Mouse (Mus musculus) induced T-regulatory cell, adult 2 months (primary cell): Measurements from ENCODE around the gene Bora.

ENCODE experiments used
- DNase-seq: peaks from one replicate; pipeline ENCODE4 v3.0.0-alpha.2; 2012; ENCODE audit warnings: low read depth

The Bora gene

DNA sequence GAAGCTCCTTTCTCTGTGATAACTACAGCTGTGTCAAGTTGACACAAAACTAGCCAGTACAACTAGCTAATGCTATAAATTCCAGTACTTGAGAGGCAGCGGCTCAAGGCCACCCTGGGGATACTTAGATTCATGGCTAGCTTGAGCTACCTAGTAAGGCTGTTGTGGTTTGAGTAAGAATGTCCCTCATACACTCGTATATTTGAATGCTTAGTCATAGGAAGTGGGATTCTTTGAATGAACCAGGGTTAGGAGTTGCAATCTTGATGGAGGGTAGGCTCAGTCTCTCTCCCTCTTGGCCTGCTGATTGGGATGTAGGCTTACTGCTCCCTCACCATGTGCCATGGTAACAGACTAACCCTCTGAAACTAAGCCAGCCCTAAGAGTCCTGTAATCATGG lies 17.1 kb downstream of the Bora start:
- no peak for DNase-seq

DNA sequence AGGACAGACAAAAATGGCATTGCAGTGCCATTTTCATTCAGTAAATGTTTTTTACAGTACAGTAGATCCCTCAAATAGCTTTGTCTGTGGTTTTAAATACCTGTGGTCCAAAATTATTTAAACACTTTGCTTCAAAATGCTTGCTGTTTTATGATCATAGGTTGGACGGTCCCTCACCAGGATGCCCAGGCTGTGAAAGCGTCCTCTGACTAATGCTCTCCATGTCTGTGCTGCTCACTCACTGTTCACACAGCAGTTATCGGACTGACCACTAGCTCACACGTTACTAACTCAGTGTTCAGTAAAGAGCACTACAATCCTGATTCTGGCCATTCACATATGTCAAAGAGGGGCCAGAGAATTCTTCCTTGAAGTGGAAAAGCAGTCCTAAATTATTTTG lies 25.1 kb downstream of the Bora start:
- no peak for DNase-seq

GRCm38 (mm10) chr14:99088947-99089346 lies 42.9 kb downstream of the Bora start:
- DNase-seq = no peak

DNA sequence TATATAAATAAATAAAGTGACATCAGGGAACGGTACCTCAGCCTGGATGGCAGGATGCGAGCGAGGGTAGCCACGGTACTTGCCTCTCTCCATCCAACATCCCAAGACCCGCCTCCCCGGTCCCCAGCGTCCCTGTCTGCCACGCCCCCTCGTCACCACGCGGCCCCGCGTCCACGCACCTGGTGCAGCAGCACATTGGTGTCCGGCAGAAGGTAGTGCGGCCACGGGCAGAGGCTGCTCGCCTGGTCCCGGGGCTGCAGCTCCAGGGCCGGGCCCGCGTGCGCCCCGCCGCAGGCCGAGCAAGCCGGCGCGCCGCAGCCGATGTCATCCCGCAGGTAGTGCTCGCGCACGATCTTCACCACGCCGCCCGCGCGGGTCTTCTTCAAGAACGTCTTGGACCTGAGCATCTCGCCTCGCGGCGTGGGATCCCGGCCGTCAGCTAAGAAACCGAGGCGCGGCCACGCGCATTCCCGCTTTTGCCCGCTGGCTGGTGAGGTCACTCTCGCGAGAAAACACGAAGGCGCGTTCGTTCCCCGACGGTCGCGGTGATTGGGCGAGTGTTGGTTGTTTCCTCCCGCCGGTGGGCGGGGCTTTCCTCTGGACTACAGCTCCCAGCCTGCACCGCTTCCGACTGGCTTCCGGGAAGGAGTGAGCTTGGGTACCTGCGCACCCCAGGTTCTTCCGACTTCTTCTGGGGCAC lies 53.4 kb downstream of the Bora start, which contains the start of the genes Pibf1 and Dis3:
Gene Pibf1 (plus strand): TSS at position 158 of the 700 bp plus-strand sequence.
Gene Dis3 (minus strand): TSS at position 504 of the 700 bp plus-strand sequence.
- peak; percentile 100 for DNase-seq

DNA sequence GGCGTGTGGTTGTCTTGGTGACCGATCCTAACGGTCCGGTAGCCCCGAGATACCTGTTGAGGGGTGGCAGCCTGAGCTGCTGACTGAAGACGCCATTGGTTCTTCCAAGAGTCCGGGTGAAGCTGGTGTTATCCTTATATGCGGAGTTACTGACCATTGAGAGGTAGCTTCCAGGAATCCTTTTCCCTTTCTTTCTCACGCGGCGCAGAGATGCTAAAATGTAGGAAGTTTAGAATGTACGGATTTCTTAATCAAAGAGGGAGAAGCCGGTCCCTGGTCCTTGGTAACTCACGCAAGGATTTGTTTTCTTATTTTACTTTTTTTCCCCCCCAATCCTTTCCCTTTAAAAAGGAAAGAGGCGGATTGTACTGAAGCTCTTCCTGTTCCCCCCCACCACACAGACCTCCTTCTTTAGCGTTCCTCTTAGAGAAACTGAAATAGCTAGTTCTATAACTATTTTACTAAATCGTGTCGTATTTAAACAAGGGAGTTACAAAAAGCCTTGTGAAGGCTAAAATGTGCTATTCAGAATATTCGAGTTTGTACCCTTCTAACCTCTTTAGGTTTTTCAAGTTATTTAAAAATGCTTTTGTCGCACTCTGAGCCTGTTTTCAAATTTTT lies 54.1 kb downstream of the Bora start:
- no peak for DNase-seq

DNA sequence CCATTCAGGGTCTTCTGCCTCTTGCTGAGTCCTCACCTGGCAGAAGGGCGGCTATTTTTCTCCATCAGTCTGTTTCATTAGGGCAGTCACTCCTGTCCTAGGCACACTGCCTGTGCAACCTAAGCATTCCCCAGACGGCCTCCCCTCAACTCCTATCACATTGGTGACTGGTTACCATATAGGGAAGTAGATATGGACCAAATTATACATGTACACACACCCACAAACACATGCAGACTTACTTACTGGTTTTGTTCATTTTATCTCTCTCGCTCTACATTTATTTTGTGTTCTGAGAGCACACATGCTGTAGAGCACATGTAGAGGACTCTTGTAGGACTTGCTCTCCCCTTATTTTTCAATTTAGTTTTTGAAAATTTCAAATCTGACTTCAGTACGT lies 57.0 kb downstream of the Bora start:
- no peak for DNase-seq

DNA sequence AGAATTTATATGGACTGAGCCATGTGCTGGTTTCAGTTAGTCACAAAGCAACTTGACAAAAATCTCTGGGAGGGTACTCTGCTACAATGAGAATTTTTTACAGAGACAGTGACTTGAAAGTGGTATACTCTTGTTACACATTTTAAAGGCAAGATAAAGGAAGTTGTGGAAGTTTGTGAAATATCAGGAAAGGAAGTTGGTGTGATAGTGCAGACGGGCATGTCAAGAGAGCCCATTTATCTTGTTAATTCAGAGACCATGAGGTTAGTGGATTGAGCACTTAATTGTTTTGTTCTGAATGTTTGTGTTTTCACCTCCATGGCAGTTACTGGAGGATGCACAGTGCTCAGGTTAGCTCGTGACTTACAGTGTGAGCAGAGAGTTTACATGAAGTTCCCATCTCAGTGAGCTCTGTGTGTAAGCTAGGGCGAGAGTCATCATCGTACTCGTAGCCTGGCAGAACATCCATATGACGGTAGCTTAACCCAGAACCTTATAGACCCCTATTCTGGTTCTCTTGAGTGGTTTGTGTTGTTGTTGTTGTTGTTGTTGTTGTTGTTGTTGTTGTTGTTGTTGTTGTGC lies 58.6 kb downstream of the Bora start:
- DNase-seq = no peak

DNA sequence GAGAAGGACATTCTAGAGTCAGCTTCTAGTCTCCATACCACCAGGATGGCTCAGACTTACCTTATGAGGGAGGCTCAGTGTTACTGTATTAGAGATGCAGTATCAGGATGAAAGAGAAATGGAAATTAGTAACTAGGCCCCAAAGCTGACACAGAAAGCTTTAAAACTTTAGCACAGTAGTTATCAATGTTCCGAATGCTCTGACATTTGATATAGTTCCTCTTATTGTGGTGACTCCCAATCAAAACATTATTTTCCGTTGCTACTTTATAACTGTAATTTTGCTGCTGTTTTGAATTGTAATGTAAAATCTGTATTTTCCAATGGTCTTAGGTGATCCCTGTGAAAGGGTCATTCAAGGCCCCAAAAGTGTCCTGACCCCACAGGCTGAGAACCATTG lies 60.6 kb downstream of the Bora start:
- DNase-seq = no peak

DNA sequence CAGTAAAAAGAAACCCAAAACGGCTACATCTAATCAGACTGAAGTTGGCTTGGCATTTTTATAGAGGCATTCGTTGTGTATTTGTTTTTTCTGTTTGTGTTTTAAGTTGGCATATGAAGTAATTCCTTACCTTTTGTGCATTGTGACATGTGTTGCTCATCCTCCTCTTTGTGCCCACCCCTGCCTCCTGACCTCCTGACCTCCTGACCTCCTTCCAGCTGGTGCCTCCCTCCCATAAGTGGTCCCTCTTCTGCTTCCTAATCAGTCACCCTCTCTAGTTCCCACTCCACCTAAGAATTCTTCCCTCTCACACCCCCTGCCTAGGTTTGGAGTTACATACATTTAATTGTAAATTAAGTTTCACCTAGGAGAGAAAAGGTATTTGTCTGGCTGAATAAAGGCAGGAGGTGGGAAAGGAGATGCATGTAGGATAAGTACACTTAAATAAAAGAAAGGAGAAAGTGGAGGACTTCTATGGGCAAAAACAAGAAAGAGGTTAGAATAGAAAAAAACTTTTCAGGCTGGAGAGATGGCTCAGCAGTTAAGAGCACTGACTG lies 61.7 kb downstream of the Bora start:
- no peak for DNase-seq

GRCm38 (mm10) chr14:99108762-99109161 lies 62.7 kb downstream of the Bora start:
- DNase-seq = no peak

- DNase-seq = no peak
Observed at GRCm38 (mm10) chr14:99117576-99117975, 71.6 kb downstream of the Bora start.

- DNase-seq = no peak
Observed at GRCm38 (mm10) chr14:99121584-99122339, 75.7 kb downstream of the Bora start.

DNA sequence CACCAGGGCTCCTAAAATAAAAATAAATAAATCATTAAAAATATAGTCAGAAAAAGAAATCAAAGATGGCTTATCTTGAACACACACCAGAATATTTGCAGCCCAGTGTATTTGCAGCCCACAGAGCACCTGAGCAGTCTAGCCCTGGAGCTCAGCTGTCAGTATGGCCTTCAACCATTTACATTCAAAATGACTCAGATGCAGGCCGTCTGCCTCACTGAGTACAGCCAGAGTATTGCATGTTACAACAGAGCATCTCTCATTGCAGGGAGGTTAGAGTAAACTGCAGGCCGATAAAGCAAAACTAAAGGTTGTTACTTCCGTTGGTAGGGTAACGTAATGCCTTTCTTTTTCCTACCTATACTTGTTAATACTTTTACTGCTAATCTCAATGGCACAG lies 78.1 kb downstream of the Bora start:
- DNase-seq = no peak
